Mouse (Mus musculus) cerebellum, adult 2 months (tissue): ENCODE measurements at regions not wholly inside any gene's neighbourhood (a gene's known extent, or its start where the extent isn't known, plus 50 kb on each side); places are given as distances from the start of the nearest gene placed in this dataset.
A peak's percentile ranks its signal among the peaks of the same experiment; 100 is the strongest.

ENCODE experiments used
- DNase-seq, 2 experiments: peaks; one replicate each; pipeline ENCODE4 v3.0.0; 2021
- H3K27ac ChIP-seq: fragments of 200-500 bp; 2 replicates; pipeline ENCODE4 v1.5.1; 2012; ENCODE audit warnings: low read length, control low read depth, inconsistent platforms; ENCODE audit not compliant: insufficient read depth
- H3K27me3 ChIP-seq: fragments of 200-500 bp; 2 replicates; pipeline ENCODE4 v1.6.1; 2012; ENCODE audit warnings: inconsistent platforms, mild to moderate bottlenecking, low read length, moderate library complexity; ENCODE audit not compliant: control insufficient read depth, insufficient read depth
- H3K4me1 ChIP-seq: fragments of 200-500 bp; 2 replicates; pipeline ENCODE4 v1.6.1; 2011; ENCODE audit warnings: low read length; ENCODE audit not compliant: control insufficient read depth, insufficient read depth
- H3K4me3 ChIP-seq: fragments of 200-500 bp; replicated peaks from 2 replicates; pipeline ENCODE3; 2011; ENCODE audit warnings: mild to moderate bottlenecking, low read depth, low read length, control low read depth; ENCODE audit not compliant: insufficient read depth
- CTCF ChIP-seq: fragments of 200-500 bp; IDR thresholded peaks from 2 replicates; pipeline ENCODE4 v1.5.1; 2011; ENCODE audit warnings: low read depth, mild to moderate bottlenecking, control low read depth, low read length, moderate library complexity, borderline replicate concordance; ENCODE audit not compliant: insufficient read depth
- POLR2A ChIP-seq: fragments of 200-500 bp; IDR thresholded peaks from 2 replicates; pipeline ENCODE4 v1.6.1; 2011; ENCODE audit warnings: low read length, control low read depth, borderline replicate concordance; ENCODE audit not compliant: insufficient read depth
- WGBS: fragments of 180-500 bp; shearing (Covaris S2); methylation state at CpG from one replicate; pipeline ENCODE4 v1.1.7; 2018; 5-methylcytosine and 5-hydroxymethylcytosine counted together

- Histone ChIP-seq H3K27ac (no peak overlapping the region), H3K27me3 (no peaks in the 10 kb centered on the region), H3K4me3 (no peak overlapping the region), H3K4me1 (peaks cover 8% of the 10 kb centered on the region; the same call in 1 of the 2 replicates)
- 38% methylated on average over 3 of the region's 3 CpGs for WGBS
- no peak for DNase-seq
- no peak for TF ChIP-seq CTCF
- no peak for TF ChIP-seq POLR2A
Measured at GRCm38 (mm10) chr9:71058655-71059054, 106.6 kb upstream of the Lipc start.

GRCm38 (mm10) chr9:71056836-71057235 lies 104.8 kb upstream of the Lipc start:
- 73% methylated on average over 3 of the region's 3 CpGs for WGBS
- TF ChIP-seq POLR2A (no peak), CTCF (no peak)

GRCm38 (mm10) chr9:71043899-71044298 lies 91.9 kb upstream of the Lipc start:
- Histone ChIP-seq H3K27me3 (no peaks in the 10 kb centered on the region), H3K27ac (no peak overlapping the region), H3K4me3 (no peak overlapping the region), H3K4me1 (no peaks in the 10 kb centered on the region)
- WGBS, result 21% methylated on average over 1 of the region's 1 CpGs
- TF ChIP-seq CTCF (no peak), POLR2A (no peak)
- peak in 1 of 2 experiments; percentile 22 for DNase-seq

More at GRCm38 (mm10) chr9:71056836-71057235, 104.8 kb upstream of the Lipc start:
- peaks cover 6% of the 10 kb centered on the region; the same call in 1 of the 2 replicates for H3K4me1 ChIP-seq
- no peak for DNase-seq
- no peak overlapping the region for H3K4me3 ChIP-seq
- H3K27ac ChIP-seq, result no peak overlapping the region
- H3K27me3 ChIP-seq, result no peaks in the 10 kb centered on the region

- H3K4me1 ChIP-seq, result no peaks in the 10 kb centered on the region
- no peak for TF ChIP-seq CTCF
- TF ChIP-seq POLR2A, result no peak
- H3K27me3 ChIP-seq, result no peaks in the 10 kb centered on the region
- no peak for DNase-seq
- no peak overlapping the region for H3K4me3 ChIP-seq
- WGBS, result 72% methylated on average over 6 of the region's 6 CpGs
- no peak overlapping the region for H3K27ac ChIP-seq
Measured at GRCm38 (mm10) chr9:71035286-71035685, 83.3 kb upstream of the Lipc start.

- Histone ChIP-seq H3K4me3 (no peak overlapping the region), H3K4me1 (no peaks in the 10 kb centered on the region), H3K27ac (no peak overlapping the region), H3K27me3 (no peaks in the 10 kb centered on the region)
- DNase-seq, result no peak
- TF ChIP-seq CTCF (no peak), POLR2A (no peak)
Measured at GRCm38 (mm10) chr9:71032156-71032555, 80.1 kb upstream of the Lipc start.

- Histone ChIP-seq H3K27me3 (no peaks in the 10 kb centered on the region), H3K4me1 (no peaks in the 10 kb centered on the region), H3K27ac (no peak overlapping the region), H3K4me3 (no peak overlapping the region)
- TF ChIP-seq POLR2A, result no peak
- TF ChIP-seq CTCF, result no peak
- no peak for DNase-seq
- WGBS, result 86% methylated on average over 3 of the region's 3 CpGs
Measured at GRCm38 (mm10) chr9:71030203-71030921, 78.3 kb upstream of the Lipc start.

- no peak overlapping the region for H3K4me3 ChIP-seq
- DNase-seq, result no peak
- H3K4me1 ChIP-seq, result no peaks in the 10 kb centered on the region
- no peak overlapping the region for H3K27ac ChIP-seq
- H3K27me3 ChIP-seq, result no peaks in the 10 kb centered on the region
- WGBS, result 89% methylated on average over 2 of the region's 2 CpGs
- TF ChIP-seq POLR2A (no peak), CTCF (no peak)
Measured at GRCm38 (mm10) chr9:71028102-71028501, 76.1 kb upstream of the Lipc start.

GRCm38 (mm10) chr9:71027626-71028025 lies 75.6 kb upstream of the Lipc start:
- Histone ChIP-seq H3K4me3 (no peak overlapping the region), H3K27me3 (no peaks in the 10 kb centered on the region), H3K4me1 (no peaks in the 10 kb centered on the region), H3K27ac (no peak overlapping the region)
- no peak for DNase-seq
- WGBS, result 86% methylated on average over 2 of the region's 2 CpGs
- no peak for TF ChIP-seq POLR2A
